Mouse (Mus musculus) small intestine, adult 2 months (tissue): ENCODE results near the gene Npff. TPM values are rescaled to one million over a fixed set of nuclear protein-coding genes. Genes with fewer than 3 reads are reported as not detected.

ENCODE experiments used
- H3K27ac ChIP-seq: fragments of 200-500 bp; 2 replicates; pipeline ENCODE4 v1.5.1; 2012; ENCODE audit warnings: low read depth, low read length, control low read depth, inconsistent platforms; ENCODE audit not compliant: insufficient read depth
- H3K27me3 ChIP-seq: fragments of 200-500 bp; 2 replicates; pipeline ENCODE4 v1.6.1; 2012; ENCODE audit warnings: mild to moderate bottlenecking, moderate library complexity, low read length, inconsistent platforms; ENCODE audit not compliant: control insufficient read depth, insufficient read depth
- H3K36me3 ChIP-seq: fragments of 200-500 bp; 2 replicates; pipeline ENCODE4 v1.6.1; 2012; ENCODE audit warnings: mild to moderate bottlenecking, low read length, control low read depth, inconsistent platforms; ENCODE audit not compliant: control insufficient read depth, insufficient read depth
- H3K4me1 ChIP-seq: fragments of 200-500 bp; 2 replicates; pipeline ENCODE4 v1.6.1; 2012; ENCODE audit warnings: low read length, inconsistent platforms, mixed read lengths; ENCODE audit not compliant: control insufficient read depth, insufficient read depth, insufficient read length
- H3K4me3 ChIP-seq: fragments of 200-500 bp; 2 replicates; pipeline ENCODE4 v1.5.1; 2012; ENCODE audit warnings: low read depth, mild to moderate bottlenecking, control low read depth, inconsistent platforms, low read length, moderate library complexity
- CTCF ChIP-seq: fragments of 200-500 bp; IDR thresholded peaks from 2 replicates; pipeline ENCODE4 v1.5.1; 2012; ENCODE audit warnings: low read depth, mild to moderate bottlenecking, control low read depth, inconsistent platforms, low read length, moderate library complexity, mixed read lengths; ENCODE audit not compliant: insufficient replicate concordance, insufficient read length; ENCODE audit errors: extremely low read depth
- POLR2A ChIP-seq: fragments of 200-500 bp; IDR thresholded peaks from 2 replicates; pipeline ENCODE4 v1.6.1; 2012; ENCODE audit warnings: low read depth, mild to moderate bottlenecking, control low read depth, inconsistent platforms, low read length, moderate library complexity
- WGBS: fragments of 180-500 bp; shearing (Covaris S2); methylation state at CpG from one replicate; pipeline ENCODE4 v1.1.7; 2018; 5-methylcytosine and 5-hydroxymethylcytosine counted together
- polyA plus RNA-seq: library from polyadenylated mRNA; depleted of rRNA; stranded (reverse); fragments of >200 nt; gene quantifications from 2 replicates; pipeline ENCODE4 v1.2.3, GENCODE M21; 2012; rRNA removed

Npff gene
- polyA plus RNA-seq, 1 experiment, result 2.7 TPM

- peaks cover 15% of the 10 kb centered on the region for H3K4me1 ChIP-seq
- H3K36me3 ChIP-seq, result peaks cover 58% of the 10 kb centered on the region
- 29% methylated on average over 3 of the region's 3 CpGs for WGBS
- no peak overlapping the region for H3K27ac ChIP-seq
- H3K4me3 ChIP-seq, result no peak overlapping the region
- H3K27me3 ChIP-seq, result no peaks in the 10 kb centered on the region
- TF ChIP-seq CTCF (no peak), POLR2A (no peak)
Measured at GRCm38 (mm10) chr15:102499370-102499769, 25.4 kb downstream of the Npff start.

GRCm38 (mm10) chr15:102498322-102498721, 26.4 kb downstream of the Npff start:
- Histone ChIP-seq H3K4me1 (peaks cover 15% of the 10 kb centered on the region), H3K27ac (no peak overlapping the region), H3K27me3 (no peaks in the 10 kb centered on the region), H3K36me3 (peaks cover 57% of the 10 kb centered on the region), H3K4me3 (no peak overlapping the region)
- 75% methylated on average over 3 of the region's 3 CpGs for WGBS
- TF ChIP-seq POLR2A (no peak), CTCF (no peak)

- TF ChIP-seq POLR2A (no peak), CTCF (no peak)
- WGBS, result 68% methylated on average over 1 of the region's 1 CpGs
- no peaks in the 10 kb centered on the region for H3K4me1 ChIP-seq
- H3K4me3 ChIP-seq, result no peak overlapping the region
- no peaks in the 10 kb centered on the region for H3K27me3 ChIP-seq
- no peak overlapping the region for H3K27ac ChIP-seq
- H3K36me3 ChIP-seq, result peaks cover 68% of the 10 kb centered on the region
Measured at GRCm38 (mm10) chr15:102487664-102488063, 37.1 kb downstream of the Npff start.

- H3K4me3 ChIP-seq, result no peak overlapping the region
- peaks cover 67% of the 10 kb centered on the region for H3K36me3 ChIP-seq
- 90% methylated on average over 12 of the region's 12 CpGs for WGBS
- no peaks in the 10 kb centered on the region for H3K27me3 ChIP-seq
- no peaks in the 10 kb centered on the region for H3K4me1 ChIP-seq
- no peak for TF ChIP-seq CTCF
- no peak for TF ChIP-seq POLR2A
- H3K27ac ChIP-seq, result no peak overlapping the region
Measured at GRCm38 (mm10) chr15:102485853-102486252, 38.9 kb downstream of the Npff start.

GRCm38 (mm10) chr15:102483136-102483535, 41.6 kb downstream of the Npff start:
- 93% methylated on average over 3 of the region's 3 CpGs for WGBS
- Histone ChIP-seq H3K4me1 (no peaks in the 10 kb centered on the region), H3K36me3 (peaks cover 67% of the 10 kb centered on the region), H3K4me3 (no peak overlapping the region), H3K27ac (no peak overlapping the region), H3K27me3 (no peaks in the 10 kb centered on the region)
- TF ChIP-seq CTCF (no peak), POLR2A (no peak)

GRCm38 (mm10) chr15:102474520-102474919, 50.2 kb downstream of the Npff start:
- Histone ChIP-seq H3K4me1 (peaks cover 4% of the 10 kb centered on the region; the same call in 1 of the 2 replicates), H3K27me3 (no peaks in the 10 kb centered on the region), H3K27ac (no peak overlapping the region), H3K4me3 (no peak overlapping the region), H3K36me3 (peaks cover 45% of the 10 kb centered on the region)
- TF ChIP-seq CTCF, result no peak
- TF ChIP-seq POLR2A, result no peak
- WGBS, result 85% methylated on average over 2 of the region's 2 CpGs

Other genes starting within 250 kb of the Npff start
- 38.0 and 67.0 TPM in 2 replicates for gene Mfsd5, start 245.5 kb downstream of the Npff start, polyA plus RNA-seq
- 3.6 and 5.8 TPM in 2 replicates for gene Espl1, start 228.7 kb downstream of the Npff start, polyA plus RNA-seq
- gene Pfdn5, start 198.8 kb downstream of the Npff start, polyA plus RNA-seq, result 41.8 and 47.8 TPM in 2 replicates
- gene Myg1, start 193.2 kb downstream of the Npff start, polyA plus RNA-seq, result 15.9 and 30.0 TPM in 2 replicates
- 10.2 and 20.3 TPM in 2 replicates for gene Aaas, start 174.2 kb downstream of the Npff start, polyA plus RNA-seq
- gene Sp7, start 157.8 kb downstream of the Npff start, polyA plus RNA-seq, result not detected in 2 replicates
- gene Sp1, start 118.8 kb downstream of the Npff start, polyA plus RNA-seq, result 7.0 and 13.8 TPM in 2 replicates
- 0.18 and 2.7 TPM in 2 replicates for gene Amhr2, start 79.6 kb downstream of the Npff start, polyA plus RNA-seq
- gene Prr13, start 65.9 kb downstream of the Npff start, polyA plus RNA-seq, result 351 and 585 TPM in 2 replicates
- gene Pcbp2, start 54.4 kb downstream of the Npff start, polyA plus RNA-seq, result 215 and 442 TPM in 2 replicates
- not detected in 2 replicates for gene Gm10337, start 21.2 kb downstream of the Npff start, polyA plus RNA-seq
- gene Map3k12, start 7.9 kb downstream of the Npff start, polyA plus RNA-seq, result 1.4 and 2.1 TPM in 2 replicates
- 43.2 and 71.1 TPM in 2 replicates for gene Tarbp2, start 6.8 kb downstream of the Npff start, polyA plus RNA-seq
- gene Gm28047, start 100.1 kb upstream of the Npff start, polyA plus RNA-seq, result not detected in 2 replicates
- 20.4 and 38.6 TPM in 2 replicates for gene Atf7, start 100.5 kb upstream of the Npff start, polyA plus RNA-seq
- 110 and 295 TPM in 2 replicates for gene Atp5g2, start 147.4 kb upstream of the Npff start, polyA plus RNA-seq
- 7.1 and 15.6 TPM in 2 replicates for gene Calcoco1, start 197.2 kb upstream of the Npff start, polyA plus RNA-seq